Mouse (Mus musculus) urinary bladder, postnatal 14 days (tissue): ENCODE measurements around the gene Ackr1.
"Not testable (repeated sequence)": the region's sequence is repeated elsewhere in the genome, so short reads cannot be mapped to it uniquely, and the experiment has no call there.

Experiments
- DNase-seq: peaks from one replicate; pipeline ENCODE4 v3.0.0; 2021; ENCODE audit warnings: low spot score

The Ackr1 gene

GRCm38 (mm10) chr1:173348527-173348926, 15.0 kb upstream of the Ackr1 start:
- no peak for DNase-seq

GRCm38 (mm10) chr1:173345112-173345511, 11.6 kb upstream of the Ackr1 start:
- no peak for DNase-seq

DNA sequence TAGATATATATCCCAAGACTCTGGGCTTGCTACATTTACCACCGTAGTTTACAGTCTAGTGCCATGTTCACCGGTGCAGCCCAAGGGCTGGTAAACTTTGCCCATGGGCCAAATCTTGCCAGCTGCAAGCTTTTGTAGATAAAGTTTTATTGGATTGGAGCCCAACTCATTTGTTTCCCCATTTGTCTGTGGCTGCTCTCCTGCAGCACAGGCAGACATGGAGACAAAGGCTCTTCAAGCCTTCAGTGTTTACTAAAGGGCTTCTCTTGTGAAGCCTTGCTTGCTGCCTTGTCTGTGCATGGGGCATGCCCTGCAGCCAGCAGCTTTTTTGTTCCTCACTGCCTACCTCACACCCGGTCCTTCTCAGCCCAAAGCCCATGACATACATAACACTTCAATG, 10.4 kb upstream of the Ackr1 start:
- DNase-seq, result no peak

DNA sequence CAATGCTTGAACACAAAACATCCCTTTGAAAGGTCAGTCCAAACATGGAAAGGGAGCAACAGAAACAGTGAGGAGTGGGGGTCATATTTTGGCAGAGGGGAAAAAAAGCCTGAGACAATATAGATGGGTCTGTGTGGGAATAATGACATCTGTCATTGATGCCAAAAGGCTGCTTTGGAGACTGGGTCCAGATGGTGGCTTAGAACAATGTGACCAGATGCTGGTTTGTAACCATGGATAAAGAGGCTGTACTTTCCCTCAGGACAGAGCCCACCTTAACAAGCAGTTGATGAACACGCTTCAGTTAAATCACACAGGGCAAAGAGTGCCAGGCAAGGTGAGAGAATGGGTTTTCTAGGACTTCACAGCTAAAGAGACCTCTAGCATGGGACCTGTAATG, 8.9 kb upstream of the Ackr1 start:
- no peak for DNase-seq

DNA sequence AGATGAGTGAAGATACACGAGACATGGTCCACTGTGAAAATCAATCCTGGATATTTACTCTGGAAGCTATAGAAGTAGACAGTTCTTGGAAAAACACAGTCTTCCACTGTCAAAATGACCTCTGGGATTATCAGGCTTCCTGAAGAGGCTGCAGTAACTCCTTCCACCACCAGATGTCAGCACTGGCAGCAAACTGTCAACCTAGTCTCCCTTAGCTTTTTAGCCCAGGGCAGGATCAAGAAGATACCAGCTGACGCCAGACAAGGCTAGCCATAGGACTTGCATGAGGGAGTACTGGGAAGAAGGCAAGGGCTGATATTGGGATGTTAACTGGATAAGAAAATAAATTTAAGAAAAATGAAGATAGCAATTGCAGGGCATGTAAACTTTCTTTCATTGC, 6.0 kb upstream of the Ackr1 start:
- DNase-seq, result peak; percentile 45

- no peak for DNase-seq
Measured at GRCm38 (mm10) chr1:173337008-173337407, 3.5 kb upstream of the Ackr1 start.

- DNase-seq, result no peak
Measured at GRCm38 (mm10) chr1:173335903-173336302, 2.4 kb upstream of the Ackr1 start.

GRCm38 (mm10) chr1:173332418-173332817, 1.1 kb downstream of the Ackr1 start:
- DNase-seq, result no peak

DNA sequence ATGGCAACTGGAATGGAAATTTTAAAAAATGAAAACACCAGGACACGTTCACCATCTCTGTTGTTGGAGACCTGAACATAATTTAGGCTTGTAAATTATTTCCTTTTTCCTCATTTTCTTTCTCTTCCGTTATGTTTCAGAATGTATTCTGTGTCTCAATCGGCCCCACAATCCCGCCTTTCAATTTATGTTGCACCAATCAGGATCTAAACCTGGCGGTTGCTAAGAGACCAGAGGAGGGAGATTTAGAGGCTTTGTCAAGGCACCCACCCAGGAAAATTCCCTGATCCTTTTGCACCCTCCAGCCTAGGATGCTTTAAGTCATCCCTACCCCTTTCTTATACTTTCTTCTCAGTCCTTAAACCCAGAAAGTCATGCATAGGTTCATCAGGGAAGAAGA, 3.8 kb downstream of the Ackr1 start:
- no peak for DNase-seq

DNA sequence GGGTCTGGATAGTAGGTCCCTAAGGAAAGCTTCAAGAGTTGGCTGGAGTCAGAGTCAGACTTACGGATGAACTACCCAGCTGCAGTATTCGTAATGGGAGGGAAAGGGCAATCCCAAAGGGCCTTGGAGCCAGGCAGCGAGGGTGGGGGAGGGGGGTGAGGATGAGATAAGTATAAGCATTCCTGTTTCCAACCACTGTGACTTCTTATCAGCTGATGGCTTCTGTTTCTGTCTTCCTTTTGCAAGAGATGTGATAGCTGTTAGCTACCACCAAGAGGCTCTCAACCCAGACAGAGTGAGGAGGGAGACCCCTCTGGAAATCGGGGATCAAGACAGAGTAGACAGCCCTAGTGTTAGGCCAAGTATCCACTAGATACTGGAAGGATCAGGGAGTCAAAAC, 4.4 kb downstream of the Ackr1 start:
- DNase-seq, result no peak

DNA sequence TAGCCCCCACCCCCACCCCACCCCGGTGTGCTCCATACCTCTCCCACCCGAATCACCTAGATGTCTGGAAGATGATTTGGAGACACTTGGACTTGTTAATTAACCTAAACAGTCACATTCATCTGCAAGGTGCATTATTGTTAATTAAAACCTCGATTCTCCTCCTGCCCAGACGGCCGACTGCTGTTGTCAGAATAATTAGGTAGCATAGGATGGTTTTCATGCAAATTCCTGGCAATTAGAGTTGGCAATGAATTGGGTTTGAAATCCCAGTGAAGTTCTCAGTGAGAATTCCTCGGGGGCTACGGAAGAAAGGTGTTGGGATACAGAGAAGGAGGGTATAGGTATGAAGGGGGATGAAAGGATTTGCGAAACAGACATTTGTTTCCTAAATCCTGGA, 5.1 kb downstream of the Ackr1 start:
- no peak for DNase-seq

- no peak for DNase-seq
Measured at GRCm38 (mm10) chr1:173326552-173326951, 7.0 kb downstream of the Ackr1 start.

- DNase-seq, result no peak
Measured at GRCm38 (mm10) chr1:173325395-173325794, 8.2 kb downstream of the Ackr1 start.

- DNase-seq, result no peak
Measured at GRCm38 (mm10) chr1:173324961-173325360, 8.6 kb downstream of the Ackr1 start.

DNA sequence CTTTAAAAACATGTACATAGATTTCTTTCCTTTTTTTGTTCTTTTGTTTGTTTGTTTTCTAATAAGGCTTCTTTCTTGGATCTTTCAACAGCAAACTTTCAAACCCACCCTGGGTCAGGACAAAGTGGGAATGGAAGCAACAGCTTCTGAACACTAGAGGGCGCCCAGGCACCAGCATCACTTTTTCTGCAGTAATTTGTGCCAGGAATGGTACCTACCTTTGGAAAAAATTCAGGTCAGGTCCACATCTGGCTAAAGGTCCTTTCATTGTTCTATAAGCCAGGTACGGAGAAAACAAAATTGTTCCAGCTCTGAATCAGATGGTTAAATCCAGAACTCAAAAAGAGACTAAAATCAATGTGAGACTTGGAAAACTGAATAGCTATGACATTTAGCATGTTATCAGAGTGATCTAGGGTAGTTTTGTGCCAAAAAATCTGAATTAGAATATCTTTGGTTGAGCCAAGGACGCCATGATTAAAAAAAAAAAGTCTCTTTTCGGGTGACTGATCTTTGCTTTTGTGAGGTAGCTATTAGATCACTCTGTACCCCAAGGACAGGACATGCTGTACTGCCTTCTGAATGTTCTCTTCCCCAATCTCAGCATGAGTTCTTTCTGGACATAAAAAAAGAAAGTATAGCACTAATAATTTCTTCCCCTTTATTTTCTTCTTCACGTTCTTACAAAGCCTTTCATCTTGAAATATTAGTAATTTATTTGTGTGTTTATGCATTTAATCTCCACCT, 9.5 kb downstream of the Ackr1 start:
- peak; percentile 10 for DNase-seq

GRCm38 (mm10) chr1:173322249-173322627, 11.3 kb downstream of the Ackr1 start:
- DNase-seq, result no peak

GRCm38 (mm10) chr1:173321593-173322248, 11.8 kb downstream of the Ackr1 start:
- no peak for DNase-seq

DNA sequence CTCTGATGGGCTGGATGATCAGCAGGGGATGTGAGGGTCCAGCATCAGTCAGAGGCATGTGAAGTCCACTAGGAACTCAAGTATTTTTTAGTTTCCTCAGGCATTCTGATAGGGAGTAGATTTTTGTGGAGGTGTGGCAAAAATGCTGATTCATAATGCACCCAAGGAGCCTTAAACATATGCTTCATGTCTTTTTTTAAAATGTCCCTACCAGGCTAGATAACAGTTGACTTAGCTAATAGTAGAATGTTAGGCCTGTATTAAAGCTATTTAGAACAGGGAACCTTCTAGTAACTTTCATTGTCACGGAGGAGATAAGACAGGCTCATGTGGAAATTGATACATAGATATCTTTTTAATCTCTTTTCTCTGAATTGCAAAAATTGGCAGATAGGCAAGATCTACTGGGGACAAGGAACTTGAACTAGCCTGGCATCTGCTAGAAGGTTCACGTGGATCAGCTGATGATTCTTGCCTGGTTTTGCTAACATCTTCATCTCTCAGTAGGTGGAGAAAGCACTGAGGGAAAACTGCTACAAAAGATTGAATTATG, 15.5 kb downstream of the Ackr1 start:
- no peak for DNase-seq

DNA sequence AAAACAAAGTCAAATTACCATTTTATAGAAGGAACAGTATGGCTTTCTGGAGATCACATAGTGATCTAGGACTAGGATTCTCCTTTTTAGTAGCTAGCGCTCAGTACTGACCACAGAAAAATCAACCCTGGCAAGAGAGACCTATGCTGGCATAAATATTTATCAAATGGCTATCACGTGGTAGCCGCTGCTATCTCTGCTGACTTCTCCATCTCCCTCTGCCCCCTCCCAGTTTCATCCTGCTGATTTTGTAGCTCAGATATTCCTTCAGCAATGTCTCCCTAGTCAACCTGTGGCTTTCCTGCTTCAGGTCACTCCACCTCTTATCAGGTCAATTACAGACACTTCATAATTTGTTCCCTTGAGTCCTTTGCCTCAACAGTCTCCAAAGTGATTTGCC, 17.8 kb downstream of the Ackr1 start:
- no peak for DNase-seq

- not testable (repeated sequence) for DNase-seq
Measured at GRCm38 (mm10) chr1:173313535-173314050, 20.0 kb downstream of the Ackr1 start.

GRCm38 (mm10) chr1:173302795-173303194, 30.8 kb downstream of the Ackr1 start:
- DNase-seq, result not testable (repeated sequence)
